Mouse (Mus musculus) embryonic facial prominence, embryonic 10.5 days (tissue): Measurements from ENCODE around the gene Ldhc. TPM values are rescaled to one million over a fixed set of nuclear protein-coding genes. Genes with fewer than 3 reads are reported as not detected.
"Not testable (repeated sequence)": the region's sequence is repeated elsewhere in the genome, so short reads cannot be mapped to it uniquely, and the experiment has no call there.

Source experiments
- DNase-seq: peaks from one replicate; pipeline ENCODE4 v3.0.0-alpha.2; 2017; ENCODE audit warnings: low spot score
- H3K27ac ChIP-seq: fragments of 300-500 bp; sonication (generic); replicated peaks from 2 replicates; pipeline ENCODE4 v1.5.1; 2016; ENCODE audit warnings: mild to moderate bottlenecking
- H3K27me3 ChIP-seq: fragments of 300-500 bp; sonication (generic); replicated peaks from 2 replicates; pipeline ENCODE4 v1.6.1; 2016; ENCODE audit warnings: low read depth, mild to moderate bottlenecking; ENCODE audit not compliant: poor library complexity, severe bottlenecking
- H3K36me3 ChIP-seq: fragments of 300-500 bp; sonication (generic); replicated peaks from 2 replicates; pipeline ENCODE4 v1.6.1; 2016; ENCODE audit warnings: mild to moderate bottlenecking, moderate library complexity
- H3K4me1 ChIP-seq: fragments of 300-500 bp; sonication (generic); 2 replicates; pipeline ENCODE4 v1.6.1; 2016
- H3K4me3 ChIP-seq: fragments of 300-500 bp; sonication (generic); 2 replicates; pipeline ENCODE4 v1.5.1; 2016; ENCODE audit warnings: mild to moderate bottlenecking, moderate library complexity
- H3K9me3 ChIP-seq: fragments of 300-500 bp; sonication (generic); 2 replicates; pipeline ENCODE4 v1.6.1; 2016; ENCODE audit warnings: mild to moderate bottlenecking
- WGBS: fragments of 180-500 bp; shearing (Covaris S2); methylation state at CpG from one replicate; pipeline ENCODE4 v1.1.7; 2016; 5-methylcytosine and 5-hydroxymethylcytosine counted together
- polyA plus RNA-seq: library from polyadenylated mRNA; unstranded; fragments of >200 nt; fragmentation: Nextera tagmentation; extraction: Ambion mirVana; gene quantifications from 2 replicates; pipeline ENCODE4 v1.2.1, GENCODE M21; 2016

Gene Ldhc
- polyA plus RNA-seq, 1 experiment from 2014 or later: 0.31 TPM

DNA sequence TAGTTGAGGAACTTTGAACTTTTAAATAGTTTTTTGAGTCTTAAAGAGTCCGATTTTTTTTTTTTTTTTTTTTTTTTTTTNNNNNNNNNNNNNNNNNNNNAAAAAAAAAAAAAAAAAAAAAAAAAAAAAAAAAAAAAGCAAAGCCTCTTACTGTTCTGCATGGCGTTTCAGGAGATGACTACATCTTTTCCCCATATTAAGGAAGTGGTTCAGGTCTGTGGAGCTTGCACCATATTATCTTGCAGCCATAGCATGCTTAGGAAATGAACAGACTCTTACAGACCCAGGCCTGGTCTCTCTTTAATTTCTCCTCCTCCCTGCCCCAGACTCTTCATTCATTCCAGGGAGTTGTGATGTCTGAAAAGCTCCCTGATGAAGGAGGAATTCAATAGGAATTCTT is 20.0 kb downstream of the Ldhc start:
- H3K27me3 ChIP-seq: no peaks in the 10 kb centered on the region
- no peaks in the 10 kb centered on the region for H3K9me3 ChIP-seq
- no peaks in the 10 kb centered on the region for H3K4me1 ChIP-seq
- no peak overlapping the region for H3K27ac ChIP-seq
- no peak overlapping the region for H3K4me3 ChIP-seq
- 85% methylated on average over 2 of the region's 2 CpGs for WGBS
- H3K36me3 ChIP-seq: peaks cover 44% of the 10 kb centered on the region
- no peak for DNase-seq

DNA sequence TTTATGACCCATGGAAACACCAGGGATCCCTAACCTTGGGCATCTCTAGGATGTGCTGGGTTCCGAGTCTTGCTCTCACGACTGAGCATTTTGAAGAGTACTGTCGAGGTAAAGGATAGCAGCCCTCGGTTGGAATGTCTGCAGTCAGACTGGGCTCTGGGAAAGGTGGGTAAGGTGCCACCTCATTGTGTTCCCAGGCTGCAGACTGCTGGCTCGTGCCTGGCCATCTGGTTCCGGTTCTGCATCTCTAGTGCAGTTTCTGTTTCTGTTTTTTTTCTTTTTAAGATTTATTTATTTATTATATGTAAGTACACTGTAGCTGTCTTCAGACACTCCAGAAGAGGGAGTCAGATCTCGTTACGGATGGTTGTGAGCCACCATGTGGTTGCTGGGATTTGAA is 20.9 kb downstream of the Ldhc start:
- 88% methylated on average over 8 of the region's 8 CpGs for WGBS
- not testable (repeated sequence) for H3K27ac ChIP-seq, DNase-seq, H3K9me3 ChIP-seq, H3K27me3 ChIP-seq, H3K4me3 ChIP-seq, H3K4me1 ChIP-seq
- H3K36me3 ChIP-seq: peaks cover 53% of the 10 kb centered on the region

DNA sequence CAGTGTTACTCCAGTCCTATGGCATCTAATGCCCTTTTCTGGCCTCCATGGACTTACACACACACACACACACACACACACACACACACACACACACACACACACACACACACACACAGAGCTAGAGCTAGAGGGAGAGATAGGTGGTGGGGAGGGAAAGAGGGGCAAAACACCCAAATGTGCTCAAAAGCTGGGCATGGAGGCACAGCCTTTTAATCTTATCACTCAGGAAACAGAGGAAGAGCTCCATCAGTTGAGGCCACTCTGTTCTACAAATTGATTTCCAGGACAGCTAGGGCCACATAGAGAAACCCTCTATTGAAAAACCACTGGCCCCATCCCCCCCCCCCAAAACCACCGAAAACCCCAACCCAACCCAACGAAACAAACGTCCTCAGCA is 22.3 kb downstream of the Ldhc start:
- no peak for DNase-seq
- Histone ChIP-seq H3K27me3 (no peaks in the 10 kb centered on the region), H3K4me3 (no peak overlapping the region), H3K36me3 (peaks cover 65% of the 10 kb centered on the region), H3K9me3 (no peaks in the 10 kb centered on the region), H3K4me1 (no peaks in the 10 kb centered on the region), H3K27ac (no peak overlapping the region)
- 89% methylated on average over 3 of the region's 3 CpGs for WGBS

DNA sequence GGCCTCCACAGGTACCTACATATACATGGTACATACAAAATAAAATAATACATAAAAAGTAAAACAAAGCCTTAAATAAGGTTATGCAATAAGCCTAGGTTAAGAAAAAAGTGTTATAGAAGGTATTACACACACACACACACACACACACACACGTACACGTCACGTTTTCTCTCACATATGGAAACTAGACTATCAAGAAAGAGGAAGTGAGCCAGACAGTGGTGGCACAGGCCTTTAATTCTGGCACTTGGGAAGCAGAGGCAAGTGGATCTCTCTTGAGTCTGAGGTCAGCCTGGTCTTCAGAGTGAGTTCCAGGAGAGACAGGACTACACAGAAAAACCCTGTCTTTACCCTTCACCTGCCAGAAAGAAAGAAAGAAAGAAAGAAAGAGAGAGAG is 34.5 kb downstream of the Ldhc start:
- 95% methylated on average over 3 of the region's 3 CpGs for WGBS
- H3K9me3 ChIP-seq: no peaks in the 10 kb centered on the region
- H3K4me3 ChIP-seq: no peak overlapping the region
- no peak for DNase-seq
- no peaks in the 10 kb centered on the region for H3K27me3 ChIP-seq
- H3K4me1 ChIP-seq: no peaks in the 10 kb centered on the region
- H3K36me3 ChIP-seq: peaks cover 100% of the 10 kb centered on the region
- no peak overlapping the region for H3K27ac ChIP-seq

DNA sequence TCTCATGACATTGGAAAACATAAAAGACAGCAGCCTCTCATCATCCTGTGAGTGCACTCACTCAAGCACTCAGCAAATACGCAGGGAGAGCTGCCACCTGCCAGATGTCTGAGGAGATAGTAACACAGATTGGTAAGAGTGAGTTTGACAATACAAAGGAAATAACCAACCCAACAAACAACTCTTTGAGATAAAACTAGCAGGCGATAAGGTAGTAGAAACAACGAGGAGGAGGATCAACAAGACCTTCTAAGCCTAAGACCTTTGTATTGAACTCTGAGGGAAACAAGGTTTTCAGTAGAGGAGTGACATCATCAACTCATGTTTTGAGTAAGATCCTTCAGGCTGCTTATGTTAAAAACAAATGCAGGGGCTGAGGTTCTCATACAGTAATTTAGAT is 38.3 kb downstream of the Ldhc start:
- Histone ChIP-seq H3K27me3 (no peaks in the 10 kb centered on the region), H3K4me3 (no peak overlapping the region), H3K36me3 (peaks cover 100% of the 10 kb centered on the region), H3K27ac (no peak overlapping the region), H3K9me3 (no peaks in the 10 kb centered on the region), H3K4me1 (no peaks in the 10 kb centered on the region)
- 91% methylated on average over 3 of the region's 3 CpGs for WGBS
- no peak for DNase-seq

DNA sequence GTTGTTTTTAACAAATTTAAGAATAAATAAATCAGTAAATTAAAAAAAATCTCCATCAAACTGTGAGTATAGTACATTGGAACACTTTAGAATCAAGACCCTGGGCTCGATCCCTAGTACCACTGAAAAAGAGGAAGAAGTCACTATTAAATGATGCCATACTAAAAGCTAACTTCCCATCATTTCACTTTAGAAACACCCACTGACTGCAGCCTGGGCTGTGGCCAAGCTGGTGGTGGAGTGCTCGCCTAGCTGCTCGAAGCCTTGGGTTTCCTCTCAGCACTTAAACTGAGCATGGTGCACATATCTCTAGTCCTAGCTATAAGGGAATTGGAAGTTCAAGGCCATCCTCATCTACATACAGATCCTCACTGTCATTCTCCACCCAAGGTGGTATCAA is 50.2 kb downstream of the Ldhc start:
- Histone ChIP-seq H3K4me1 (0 out of 2 replicates have a peak, but pooled peaks cover under 1% of the 10 kb centered on the region), H3K27me3 (no peaks in the 10 kb centered on the region), H3K9me3 (no peaks in the 10 kb centered on the region), H3K27ac (no peak overlapping the region), H3K4me3 (no peak overlapping the region), H3K36me3 (peaks cover 100% of the 10 kb centered on the region)
- 96% methylated on average over 3 of the region's 3 CpGs for WGBS
- no peak for DNase-seq

DNA sequence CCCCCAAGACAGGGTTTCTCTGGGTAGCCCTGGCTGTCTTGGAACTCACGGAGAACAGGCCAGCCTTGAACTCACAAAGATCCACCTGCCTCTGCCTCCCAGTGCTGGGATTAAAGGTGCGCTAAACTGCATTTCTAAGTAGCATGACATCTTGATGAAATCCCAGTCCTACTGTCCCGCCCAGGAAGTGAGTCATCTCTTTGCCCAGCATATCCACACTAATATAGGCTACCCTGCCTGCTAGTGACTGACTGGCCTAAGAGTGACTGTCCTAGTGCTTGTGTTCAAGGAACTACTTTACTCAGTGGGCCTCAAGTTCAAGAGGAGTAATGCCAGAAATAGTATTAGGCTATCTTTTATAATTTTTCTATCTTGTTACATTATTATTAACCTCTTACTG is 55.4 kb downstream of the Ldhc start:
- Histone ChIP-seq H3K27me3 (no peaks in the 10 kb centered on the region), H3K27ac (no peak overlapping the region), H3K9me3 (no peaks in the 10 kb centered on the region), H3K4me3 (no peak overlapping the region), H3K36me3 (peaks cover 62% of the 10 kb centered on the region), H3K4me1 (peaks cover 29% of the 10 kb centered on the region)
- DNase-seq: no peak
- WGBS: 90% methylated on average over 3 of the region's 3 CpGs

DNA sequence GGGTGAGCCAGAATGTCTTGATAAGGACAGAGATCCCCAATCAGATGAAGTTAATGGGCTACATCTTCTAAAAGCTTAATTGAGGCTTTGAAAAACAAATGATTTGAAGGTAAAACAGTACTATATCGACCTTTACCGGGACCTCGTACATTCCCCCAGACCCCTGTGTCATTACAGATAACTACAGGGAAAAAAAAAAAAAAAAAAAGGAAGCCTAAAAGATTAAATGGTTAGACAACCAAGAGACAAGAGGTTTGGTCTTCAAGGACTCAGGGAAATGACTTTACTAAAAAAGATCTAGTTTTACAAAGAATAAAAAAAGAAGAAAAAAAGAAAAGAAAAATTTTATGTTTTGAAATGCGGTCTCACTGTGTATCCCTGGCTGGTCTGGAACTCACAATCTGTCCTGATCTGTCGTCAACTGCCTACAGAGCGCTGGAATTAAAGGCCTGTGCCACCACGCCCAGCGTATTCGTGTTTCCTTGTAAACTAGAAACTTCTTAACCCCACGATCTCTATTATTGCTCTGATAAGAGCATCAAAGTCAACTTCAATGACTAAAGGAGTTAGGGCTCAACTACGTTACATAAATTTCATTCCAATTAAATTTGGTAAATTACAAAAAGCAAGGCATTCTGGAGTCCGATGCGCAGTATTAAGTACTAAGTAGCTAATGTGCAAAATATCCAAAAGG is 57.8 kb downstream of the Ldhc start:
- DNase-seq: peak; percentile 42

DNA sequence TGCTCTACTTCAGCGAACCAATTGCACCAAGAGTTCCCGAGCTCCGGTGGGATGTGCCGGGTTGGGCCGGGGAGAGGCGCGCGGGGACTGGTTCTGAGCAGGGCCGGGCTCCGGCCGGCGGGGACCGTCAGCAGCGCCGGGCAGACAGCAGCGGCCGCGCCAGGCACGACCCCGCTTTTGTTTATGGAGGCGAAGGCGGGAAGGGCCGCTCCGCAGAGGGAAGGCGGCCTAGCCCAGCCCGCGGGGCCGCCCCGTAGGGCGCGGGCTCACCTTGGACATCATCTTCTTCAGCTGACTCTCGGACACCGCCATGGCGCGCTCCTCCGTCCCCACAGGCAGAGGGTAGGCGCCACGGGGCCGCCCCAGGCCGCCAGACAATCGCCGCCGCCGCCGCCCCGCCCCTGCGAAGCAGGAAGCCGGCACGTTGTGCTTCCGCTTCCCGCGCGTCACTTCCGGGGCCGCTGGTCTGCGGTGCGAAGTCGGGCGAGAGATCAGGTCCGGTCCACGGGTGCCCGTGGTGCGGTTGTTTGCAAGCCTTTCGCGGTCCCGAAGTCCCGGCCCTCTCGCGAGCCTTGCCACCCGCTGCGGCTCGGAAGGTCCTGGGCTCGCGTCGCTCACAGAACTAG is 58.7 kb downstream of the Ldhc start, which contains the start of gene Tsg101:
TSS of gene Tsg101 (minus strand) at position 419 of the 626 bp plus-strand sequence.
- Histone ChIP-seq H3K9me3 (no peaks in the 10 kb centered on the region), H3K36me3 (peaks cover 30% of the 10 kb centered on the region), H3K27ac (peak within 1 kb of the TSS; percentile 99), H3K4me3 (peak within 1 kb of the TSS; percentile 90), H3K27me3 (no peaks in the 10 kb centered on the region), H3K4me1 (peaks cover 29% of the 10 kb centered on the region)
- DNase-seq: peak; percentile 95
- under 1% methylated on average over 75 of the region's 75 CpGs for whole genome bisulfite sequencing

More for the DNA sequence above, 57.8 kb downstream of the Ldhc start:
- Histone ChIP-seq H3K4me1 (peaks cover 29% of the 10 kb centered on the region), H3K27me3 (no peaks in the 10 kb centered on the region), H3K36me3 (peaks cover 38% of the 10 kb centered on the region), H3K4me3 (peak overlapping the region; percentile 90), H3K9me3 (no peaks in the 10 kb centered on the region), H3K27ac (peak overlapping the region; percentile 99)
- WGBS: 21% methylated on average over 13 of the region's 13 CpGs

DNA sequence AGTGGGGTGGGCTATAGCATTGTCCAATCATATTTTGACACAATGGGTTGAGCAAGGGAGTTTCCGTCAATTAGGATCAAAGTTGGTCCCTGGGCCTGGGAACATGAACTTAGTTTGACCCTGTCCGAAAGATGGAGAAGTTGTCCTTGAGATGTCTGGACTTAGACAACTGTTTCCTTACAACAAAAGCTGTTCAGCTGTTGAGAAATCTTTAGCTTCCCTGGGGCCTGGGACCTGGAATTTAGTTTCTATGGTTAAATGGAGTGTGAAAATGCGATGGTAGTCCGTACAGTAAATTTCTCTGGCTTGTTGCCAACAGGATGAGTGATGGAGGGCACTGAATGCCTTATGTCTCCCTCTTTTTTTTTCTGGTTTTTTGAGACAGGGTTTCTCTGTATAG is 61.1 kb downstream of the Ldhc start:
- peaks cover 10% of the 10 kb centered on the region for H3K36me3 ChIP-seq
- H3K27me3 ChIP-seq: no peaks in the 10 kb centered on the region
- WGBS: 86% methylated on average over 4 of the region's 4 CpGs
- peaks cover 22% of the 10 kb centered on the region for H3K4me1 ChIP-seq
- H3K27ac ChIP-seq: no peak overlapping the region
- H3K9me3 ChIP-seq: no peaks in the 10 kb centered on the region
- no peak overlapping the region for H3K4me3 ChIP-seq
- DNase-seq: no peak

Other genes starting within 250 kb of the Ldhc start
- 12.7 and 13.4 TPM in 2 replicates for gene Sergef, start 221.4 kb upstream of the Ldhc start, polyA plus RNA-seq
- 0.25 and 0.27 TPM in 2 replicates for gene Tph1, start 188.7 kb upstream of the Ldhc start, polyA plus RNA-seq
- gene Saal1, start 150.5 kb upstream of the Ldhc start, polyA plus RNA-seq: 40.7 and 46.0 TPM in 2 replicates
- gene Saa3, start 145.5 kb upstream of the Ldhc start, polyA plus RNA-seq: not detected in 2 replicates
- not detected in 2 replicates for gene Saa4, start 128.6 kb upstream of the Ldhc start, polyA plus RNA-seq
- gene Saa1, start 118.2 kb upstream of the Ldhc start, polyA plus RNA-seq: 1.3 and 1.5 TPM in 2 replicates
- gene Saa2, start 109.4 kb upstream of the Ldhc start, polyA plus RNA-seq: 1.5 and 1.8 TPM in 2 replicates
- gene Hps5, start 65.1 kb upstream of the Ldhc start, polyA plus RNA-seq: 17.6 and 19.2 TPM in 2 replicates
- 49.3 and 50.6 TPM in 2 replicates for gene Gtf2h1, start 65.1 kb upstream of the Ldhc start, polyA plus RNA-seq
- gene Ldha, start 19.7 kb upstream of the Ldhc start, polyA plus RNA-seq: 2,643 and 3,168 TPM in 2 replicates
- gene Tsg101, start 58.8 kb downstream of the Ldhc start, polyA plus RNA-seq: 260 and 265 TPM in 2 replicates
- gene Uevld, start 97.3 kb downstream of the Ldhc start, polyA plus RNA-seq: 12.7 TPM in 2 replicates
- gene Gm9999, start 122.4 kb downstream of the Ldhc start, polyA plus RNA-seq: not detected in 2 replicates
- gene Spty2d1, start 147.2 kb downstream of the Ldhc start, polyA plus RNA-seq: 12.4 and 12.8 TPM in 2 replicates
- 11.3 and 11.7 TPM in 2 replicates for gene Tmem86a, start 189.4 kb downstream of the Ldhc start, polyA plus RNA-seq